Mouse (Mus musculus): ENCODE results near the gene Ifit3b. TPM values are rescaled to one million over a fixed set of nuclear protein-coding genes. Genes with fewer than 3 reads are reported as not detected.
"Not testable (repeated sequence)": the region's sequence is repeated elsewhere in the genome, so short reads cannot be mapped to it uniquely, and the experiment has no call there.

The Ifit3b gene
- polyA plus RNA-seq, 1 experiment from 2014 or later = 0.19 TPM

GRCm38 (mm10) chr19:34585740-34586458 lies 21.9 kb upstream of the Ifit3b start:
- not testable (repeated sequence) for H3K4me2 ChIP-seq; H3K36me3 ChIP-seq; H3K27ac ChIP-seq (ENCODE audit: poor library complexity, severe bottlenecking); H3K9ac ChIP-seq; H3K9me3 ChIP-seq (replicated peaks); H3K27me3 ChIP-seq (replicated peaks); ATAC-seq (ENCODE audit: insufficient number of reproducible peaks, low FRiP score); H3K4me3 ChIP-seq; H3K4me1 ChIP-seq (replicated peaks)
- WGBS = 58% methylated on average over 5 of the region's 5 CpGs

- H3K4me1 ChIP-seq (replicated peaks); H3K4me3 ChIP-seq; H3K27me3 ChIP-seq (replicated peaks); H3K9ac ChIP-seq; H3K4me2 ChIP-seq; H3K9me3 ChIP-seq (replicated peaks); H3K27ac ChIP-seq (ENCODE audit: poor library complexity, severe bottlenecking); ATAC-seq (ENCODE audit: insufficient number of reproducible peaks, low FRiP score); H3K36me3 ChIP-seq: not testable (repeated sequence)
- 63% methylated on average over 7 of the region's 12 CpGs for WGBS
These were observed 19.7 kb upstream of the Ifit3b start for GRCm38 (mm10) chr19:34587898-34588692.

GRCm38 (mm10) chr19:34588959-34589358 lies 18.8 kb upstream of the Ifit3b start:
- H3K9me3 ChIP-seq (replicated peaks) = no peaks in the 10 kb centered on the region
- no peak overlapping the region for H3K4me2 ChIP-seq
- no peak for ATAC-seq (ENCODE audit: insufficient number of reproducible peaks, low FRiP score)
- H3K27me3 ChIP-seq (replicated peaks) = no peaks in the 10 kb centered on the region
- H3K4me1 ChIP-seq (replicated peaks) = no peaks in the 10 kb centered on the region
- no peak overlapping the region for H3K27ac ChIP-seq (ENCODE audit: poor library complexity, severe bottlenecking)
- no peak overlapping the region for H3K9ac ChIP-seq
- no peaks in the 10 kb centered on the region for H3K36me3 ChIP-seq
- no peak overlapping the region for H3K4me3 ChIP-seq

GRCm38 (mm10) chr19:34593456-34593855 lies 14.3 kb upstream of the Ifit3b start:
- H3K4me2 ChIP-seq = no peak overlapping the region
- 82% methylated on average over 2 of the region's 2 CpGs for WGBS
- H3K27ac ChIP-seq (ENCODE audit: poor library complexity, severe bottlenecking) = no peak overlapping the region
- no peak for ATAC-seq (ENCODE audit: insufficient number of reproducible peaks, low FRiP score)
- no peak overlapping the region for H3K9ac ChIP-seq
- no peaks in the 10 kb centered on the region for H3K27me3 ChIP-seq (replicated peaks)
- H3K4me3 ChIP-seq = no peak overlapping the region
- peaks cover 8% of the 10 kb centered on the region; the same call in 1 of the 2 replicates for H3K4me1 ChIP-seq (replicated peaks)
- no peaks in the 10 kb centered on the region for H3K36me3 ChIP-seq
- no peaks in the 10 kb centered on the region for H3K9me3 ChIP-seq (replicated peaks)

- H3K36me3 ChIP-seq; H3K9me3 ChIP-seq (replicated peaks); H3K4me2 ChIP-seq; H3K9ac ChIP-seq; ATAC-seq (ENCODE audit: insufficient number of reproducible peaks, low FRiP score); H3K4me1 ChIP-seq (replicated peaks); H3K4me3 ChIP-seq; H3K27ac ChIP-seq (ENCODE audit: poor library complexity, severe bottlenecking); H3K27me3 ChIP-seq (replicated peaks): not testable (repeated sequence)
- 72% methylated on average over 3 of the region's 3 CpGs for WGBS
These were observed 13.2 kb upstream of the Ifit3b start for GRCm38 (mm10) chr19:34594523-34594922.

GRCm38 (mm10) chr19:34596811-34597210 lies 11.0 kb upstream of the Ifit3b start:
- Histone ChIP-seq H3K4me3 (no peak overlapping the region), H3K9ac (no peak overlapping the region), H3K36me3 (no peaks in the 10 kb centered on the region), H3K4me1 (replicated peaks) (peaks cover 10% of the 10 kb centered on the region; the same call in 1 of the 2 replicates), H3K27ac (ENCODE audit: poor library complexity, severe bottlenecking) (no peak overlapping the region), H3K27me3 (replicated peaks) (no peaks in the 10 kb centered on the region), H3K4me2 (no peak overlapping the region), H3K9me3 (replicated peaks) (no peaks in the 10 kb centered on the region)
- no peak for ATAC-seq (ENCODE audit: insufficient number of reproducible peaks, low FRiP score)

- H3K4me2 ChIP-seq = no peak overlapping the region
- no peaks in the 10 kb centered on the region for H3K9me3 ChIP-seq (replicated peaks)
- no peaks in the 10 kb centered on the region for H3K27me3 ChIP-seq (replicated peaks)
- ATAC-seq (ENCODE audit: insufficient number of reproducible peaks, low FRiP score) = no peak
- 67% methylated on average over 2 of the region's 2 CpGs for WGBS
- no peak overlapping the region for H3K27ac ChIP-seq (ENCODE audit: poor library complexity, severe bottlenecking)
- peaks cover 10% of the 10 kb centered on the region; the same call in 1 of the 2 replicates for H3K4me1 ChIP-seq (replicated peaks)
- no peak overlapping the region for H3K9ac ChIP-seq
- H3K4me3 ChIP-seq = no peak overlapping the region
- no peaks in the 10 kb centered on the region for H3K36me3 ChIP-seq
These were observed 9.4 kb upstream of the Ifit3b start for GRCm38 (mm10) chr19:34598341-34598740.

- ATAC-seq (ENCODE audit: insufficient number of reproducible peaks, low FRiP score); H3K4me2 ChIP-seq; H3K27me3 ChIP-seq (replicated peaks); H3K9me3 ChIP-seq (replicated peaks); H3K36me3 ChIP-seq; H3K9ac ChIP-seq; H3K4me3 ChIP-seq; H3K4me1 ChIP-seq (replicated peaks); H3K27ac ChIP-seq (ENCODE audit: poor library complexity, severe bottlenecking): not testable (repeated sequence)
These were observed 8.5 kb upstream of the Ifit3b start for GRCm38 (mm10) chr19:34599250-34599649.

- H3K27me3 ChIP-seq (replicated peaks); ATAC-seq (ENCODE audit: insufficient number of reproducible peaks, low FRiP score); H3K27ac ChIP-seq (ENCODE audit: poor library complexity, severe bottlenecking); H3K9ac ChIP-seq; H3K4me2 ChIP-seq; H3K9me3 ChIP-seq (replicated peaks); H3K4me3 ChIP-seq; H3K4me1 ChIP-seq (replicated peaks); H3K36me3 ChIP-seq: not testable (repeated sequence)
- 39% methylated on average over 1 of the region's 1 CpGs for WGBS
These were observed 5.9 kb upstream of the Ifit3b start, which contains the start of gene Ifit1bl1 for GRCm38 (mm10) chr19:34601888-34602287. Ifit1bl1 (minus strand) TSS chr19:34601956.

GRCm38 (mm10) chr19:34605472-34605871 lies 2.3 kb upstream of the Ifit3b start:
- Histone ChIP-seq H3K27me3 (replicated peaks) (no peaks in the 10 kb centered on the region), H3K9ac (no peak overlapping the region), H3K27ac (ENCODE audit: poor library complexity, severe bottlenecking) (no peak overlapping the region), H3K4me1 (replicated peaks) (no peaks in the 10 kb centered on the region), H3K4me3 (no peak overlapping the region), H3K4me2 (no peak overlapping the region), H3K36me3 (no peaks in the 10 kb centered on the region), H3K9me3 (replicated peaks) (no peaks in the 10 kb centered on the region)
- ATAC-seq (ENCODE audit: insufficient number of reproducible peaks, low FRiP score) = no peak
- 79% methylated on average over 3 of the region's 3 CpGs for WGBS

- not testable (repeated sequence) for H3K27ac ChIP-seq (ENCODE audit: poor library complexity, severe bottlenecking); H3K4me1 ChIP-seq (replicated peaks); H3K9me3 ChIP-seq (replicated peaks); H3K27me3 ChIP-seq (replicated peaks); H3K36me3 ChIP-seq; ATAC-seq (ENCODE audit: insufficient number of reproducible peaks, low FRiP score); H3K9ac ChIP-seq; H3K4me2 ChIP-seq; H3K4me3 ChIP-seq
- 62% methylated on average over 3 of the region's 3 CpGs for WGBS
These were observed 2.3 kb downstream of the Ifit3b start for GRCm38 (mm10) chr19:34610118-34610517.
